Mouse (Mus musculus) CH12.LX (cell line): ENCODE results near the gene Rab3a. TPM values are rescaled to one million over a fixed set of nuclear protein-coding genes. Genes with fewer than 3 reads are reported as not detected.
A peak's percentile ranks its signal among the peaks of the same experiment; 100 is the strongest.

ENCODE experiments used
- DNase-seq: peaks from one replicate; pipeline ENCODE4 v3.0.0-alpha.2; 2013; ENCODE audit errors: extremely low read depth
- H3K27ac ChIP-seq: 2 replicates; pipeline ENCODE4 v1.5.1; 2012; ENCODE audit warnings: low read depth, mild to moderate bottlenecking, control low read depth, moderate library complexity; ENCODE audit not compliant: insufficient read depth
- H3K27me3 ChIP-seq: replicated peaks from 2 replicates; pipeline ENCODE3; 2012; ENCODE audit warnings: inconsistent platforms
- H3K36me3 ChIP-seq, 2 experiments: replicated peaks in 1 of 2; 2 replicates each; pipeline versions ENCODE3 to v1.6.1; 2012; ENCODE audit warnings: inconsistent platforms in 1 of 2, low read length in 1 of 2, mild to moderate bottlenecking in 1 of 2, mixed read lengths in 1 of 2, moderate library complexity in 1 of 2; ENCODE audit not compliant: control insufficient read depth in 1 of 2, insufficient read depth in 1 of 2
- H3K4me1 ChIP-seq, 2 experiments: 2 replicates each; pipeline ENCODE4 v1.6.1; 2012; ENCODE audit warnings: inconsistent platforms in 1 of 2, moderate library complexity in 1 of 2; ENCODE audit not compliant: insufficient read depth in 2 of 2, control insufficient read depth in 1 of 2
- H3K4me2 ChIP-seq: 2 replicates; pipeline ENCODE4 v1.6.1; 2012; ENCODE audit warnings: low read depth, mild to moderate bottlenecking, control low read depth; ENCODE audit not compliant: poor library complexity, insufficient read depth, severe bottlenecking
- H3K4me3 ChIP-seq, 3 experiments: fragments of 150-350 bp in 1 of 3; sonication (generic) in 1 of 3; replicated peaks in 1 of 3; 2 replicates each; pipeline versions ENCODE3 to v1.5.1; 2011 to 2012; ENCODE audit warnings: low read depth in 2 of 3, low read length in 2 of 3, mild to moderate bottlenecking in 2 of 3, moderate library complexity in 2 of 3, control low read depth in 1 of 3, improper control_type of control experiment in 1 of 3, inconsistent platforms in 1 of 3, mixed read lengths in 1 of 3; ENCODE audit not compliant: poor library complexity in 1 of 3
- H3K79me2 ChIP-seq: replicated peaks from 2 replicates; pipeline ENCODE4 v1.6.1; 2012; ENCODE audit warnings: mild to moderate bottlenecking, moderate library complexity; ENCODE audit not compliant: control insufficient read depth, poor library complexity, insufficient read depth, severe bottlenecking; ENCODE audit errors: extremely low read depth
- H3K9ac ChIP-seq: 2 replicates; pipeline ENCODE4 v1.6.1; 2012; ENCODE audit warnings: low read depth, mild to moderate bottlenecking, control low read depth, moderate library complexity; ENCODE audit not compliant: insufficient read depth
- H3K9me3 ChIP-seq: replicated peaks from 2 replicates; pipeline ENCODE3; 2012; ENCODE audit warnings: low read length, inconsistent platforms, mixed read lengths
- CHD1 ChIP-seq: IDR thresholded peaks from 2 replicates; pipeline ENCODE4 v1.6.1; 2012; ENCODE audit warnings: low read depth, low read length, improper control_type of control experiment, inconsistent platforms
- CHD2 ChIP-seq: IDR thresholded peaks from 2 replicates; pipeline ENCODE4 v1.6.1; 2011; ENCODE audit warnings: low read length, improper control_type of control experiment
- E2F4 ChIP-seq: IDR thresholded peaks from 2 replicates; pipeline ENCODE4 v1.6.1; 2011; ENCODE audit warnings: low read depth, low read length, improper control_type of control experiment; ENCODE audit not compliant: insufficient replicate concordance
- ELF1 ChIP-seq: IDR thresholded peaks from 2 replicates; pipeline ENCODE4 v1.6.1; 2014; ENCODE audit warnings: low read depth, mild to moderate bottlenecking, inconsistent platforms, low read length, improper control_type of control experiment
- EP300 ChIP-seq: IDR thresholded peaks from 2 replicates; pipeline ENCODE4 v1.6.1; 2011; ENCODE audit warnings: low read length, improper control_type of control experiment
- ETS1 ChIP-seq: conservative IDR thresholded peaks from 2 replicates; pipeline ENCODE4 v1.6.1; 2012; ENCODE audit warnings: low read depth, mild to moderate bottlenecking, inconsistent platforms, low read length, improper control_type of control experiment, moderate library complexity
- GABPA ChIP-seq: IDR thresholded peaks from 2 replicates; pipeline ENCODE4 v1.6.1; 2012; ENCODE audit warnings: low read depth, low read length, improper control_type of control experiment, inconsistent platforms; ENCODE audit not compliant: insufficient replicate concordance
- HCFC1 ChIP-seq: IDR thresholded peaks from 2 replicates; pipeline ENCODE4 v1.6.1; 2012; ENCODE audit warnings: low read depth, mild to moderate bottlenecking, inconsistent platforms, low read length, improper control_type of control experiment
- IRF4 ChIP-seq: IDR thresholded peaks from 2 replicates; pipeline ENCODE4 v1.6.1; 2014; ENCODE audit warnings: low read depth, mild to moderate bottlenecking, inconsistent platforms, low read length, improper control_type of control experiment
- JUND ChIP-seq: conservative IDR thresholded peaks from 2 replicates; pipeline ENCODE4 v1.6.1; 2011; ENCODE audit warnings: low read depth, low read length, improper control_type of control experiment
- KAT2A ChIP-seq: IDR thresholded peaks from 2 replicates; pipeline ENCODE4 v1.6.1; 2012; ENCODE audit warnings: low read length, improper control_type of control experiment, inconsistent platforms; ENCODE audit not compliant: insufficient replicate concordance
- MAX ChIP-seq: IDR thresholded peaks from 2 replicates; pipeline ENCODE4 v1.6.1; 2011; ENCODE audit warnings: low read length, improper control_type of control experiment
- MEF2A ChIP-seq: IDR thresholded peaks from 2 replicates; pipeline ENCODE4 v1.6.1; 2014; ENCODE audit warnings: low read depth, mild to moderate bottlenecking, inconsistent platforms, low read length, improper control_type of control experiment, borderline replicate concordance
- MXI1 ChIP-seq: IDR thresholded peaks from 2 replicates; pipeline ENCODE4 v1.6.1; 2011; ENCODE audit warnings: mild to moderate bottlenecking, low read depth, low read length, improper control_type of control experiment
- MYC ChIP-seq: IDR thresholded peaks from 2 replicates; pipeline ENCODE4 v1.6.1; 2011; ENCODE audit warnings: low read depth, mild to moderate bottlenecking, improper control_type of control experiment, low read length
- NELFE ChIP-seq: IDR thresholded peaks from 2 replicates; pipeline ENCODE4 v1.6.1; 2011; ENCODE audit warnings: low read depth, low read length, improper control_type of control experiment
- PAX5 ChIP-seq: IDR thresholded peaks from 2 replicates; pipeline ENCODE4 v1.6.1; 2012; ENCODE audit warnings: low read length, inconsistent platforms, mixed read lengths
- RAD21 ChIP-seq: IDR thresholded peaks from 2 replicates; pipeline ENCODE4 v1.6.1; 2011; ENCODE audit warnings: low read depth, mild to moderate bottlenecking, low read length, improper control_type of control experiment, moderate library complexity
- RCOR1 ChIP-seq: conservative IDR thresholded peaks from 2 replicates; pipeline ENCODE4 v1.6.1; 2012; ENCODE audit warnings: low read depth, mild to moderate bottlenecking, inconsistent platforms, low read length, improper control_type of control experiment
- TBP ChIP-seq: conservative IDR thresholded peaks from 2 replicates; pipeline ENCODE4 v1.6.1; 2011; ENCODE audit warnings: low read depth, low read length, improper control_type of control experiment
- TCF12 ChIP-seq: IDR thresholded peaks from 2 replicates; pipeline ENCODE4 v1.6.1; 2014; ENCODE audit warnings: low read depth, mild to moderate bottlenecking, inconsistent platforms, low read length, improper control_type of control experiment
- ZC3H11A ChIP-seq: IDR thresholded peaks from 2 replicates; pipeline ENCODE4 v1.6.1; 2012; ENCODE audit warnings: low read depth, mild to moderate bottlenecking, inconsistent platforms, low read length, improper control_type of control experiment
- ZNF384 ChIP-seq: IDR thresholded peaks from 2 replicates; pipeline ENCODE4 v1.6.1; 2012; ENCODE audit warnings: low read depth, low read length, improper control_type of control experiment, inconsistent platforms
- dilution Hi-C: fragments of 300-500 bp; cut with MboI; formaldehyde crosslinking; loops from 2 replicates; pipeline ENCODE4 v1.14.3; 2020; ENCODE audit warnings: low sequenced_read_pairs; ENCODE audit not compliant: extremely low pct_unique_long_range_greater_than_20kb, extremely low pct_ligation_motif_present
- in situ Hi-C: fragments of 300-500 bp; cut with MboI; formaldehyde crosslinking; loops from 3 replicates; pipeline ENCODE4 v1.14.3; 2019; ENCODE audit warnings: low sequenced_read_pairs, low pct_ligation_motif_present, low pct_unique_long_range_greater_than_20kb, mixed read lengths
- polyA plus RNA-seq: library from polyadenylated mRNA; unstranded; fragments of >175 nt; gene quantifications from 2 replicates; pipeline ENCODE4 v1.2.1, GENCODE M21; 2012; ENCODE audit warnings: low read depth; ENCODE audit not compliant: insufficient read length
- total RNA-seq, 2 experiments: library from RNA; depleted of rRNA; stranded (reverse); fragments of 300-350 nt in 1 of 2; fragments of >200 nt in 1 of 2; gene quantifications; 2 replicates each; pipeline ENCODE4 v1.2.3; 2012 to 2014

Rab3a gene
- total and polyA plus RNA-seq, 3 experiments, result 0.87 to 1.9 (median 0.99) TPM

GRCm38 (mm10) chr8:70741661-70742060 is 12.8 kb upstream of the Rab3a start:
- in situ Hi-C loops (no loop called here), dilution Hi-C loops (no loop called here)
- Histone ChIP-seq H3K4me3 (no peak overlapping the region), H3K27me3 (no peaks in the 10 kb centered on the region), H3K4me2 (no peak overlapping the region)
- DNase-seq, result no peak
- TF ChIP-seq CHD1 (no peak), ETS1 (no peak), ZNF384 (peak; percentile 39; the same call in 1 of the 2 replicates)
- TF ChIP-seq, all 38 proteins: peak for 1
- H3K9ac ChIP-seq, result no peak overlapping the region
- H3K9me3 ChIP-seq, result no peaks in the 10 kb centered on the region
- peaks cover 0 to 19% of the 10 kb centered on the region in 2 experiments for H3K36me3 ChIP-seq
- no peak overlapping the region for H3K27ac ChIP-seq
- H3K4me1 ChIP-seq, result peaks cover 5 to 24% of the 10 kb centered on the region in 2 experiments; a peak in 3 of 4 replicates
- H3K79me2 ChIP-seq, result no peaks in the 10 kb centered on the region

DNA sequence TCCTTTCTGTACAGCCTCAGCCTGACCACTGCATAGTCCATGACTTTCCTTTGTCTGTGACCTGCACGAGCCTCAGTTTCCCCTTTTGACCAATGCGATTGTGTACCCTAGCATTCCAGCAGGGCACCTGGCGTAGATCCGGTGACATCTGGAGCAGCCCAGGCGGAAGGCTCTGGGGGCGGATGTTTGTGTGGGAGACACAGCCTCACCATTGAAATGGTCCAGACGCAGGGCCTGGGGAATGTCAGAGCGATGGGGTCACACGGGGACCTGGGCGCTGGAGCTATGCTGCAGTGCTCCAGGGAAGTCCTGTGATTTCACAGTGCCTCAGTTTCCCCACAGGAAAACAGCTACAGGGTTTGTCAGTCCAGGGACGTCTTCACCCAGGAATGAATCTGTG is 12.3 kb upstream of the Rab3a start:
- no peak for DNase-seq
- Histone ChIP-seq H3K36me3 (peaks cover 0 to 24% of the 10 kb centered on the region in 2 experiments), H3K4me1 (peaks cover 5 to 24% of the 10 kb centered on the region in 2 experiments; a peak in 3 of 4 replicates), H3K27me3 (no peaks in the 10 kb centered on the region), H3K9me3 (no peaks in the 10 kb centered on the region), H3K79me2 (no peaks in the 10 kb centered on the region), H3K9ac (no peak overlapping the region), H3K4me2 (no peak overlapping the region), H3K4me3 (no peak overlapping the region), H3K27ac (no peak overlapping the region)
- TF ChIP-seq CHD1 (no peak), E2F4 (no peak), GABPA (no peak), PAX5 (no peak), RAD21 (no peak), TBP (no peak), JUND (no peak), RCOR1 (no peak), TCF12 (no peak), ZC3H11A (no peak)
- dilution Hi-C loops, result no loop called here
- in situ Hi-C loops, result no loop called here

- DNase-seq, result no peak
- no peak overlapping the region for H3K4me3 ChIP-seq
- H3K27ac ChIP-seq, result no peak overlapping the region
- in situ Hi-C loops, result no loop called here
- no peaks in the 10 kb centered on the region for H3K79me2 ChIP-seq
- peaks cover 4 to 33% of the 10 kb centered on the region in 2 experiments for H3K36me3 ChIP-seq
- H3K9me3 ChIP-seq, result no peaks in the 10 kb centered on the region
- H3K4me1 ChIP-seq, result peaks cover 5 to 18% of the 10 kb centered on the region in 2 experiments; a peak in 3 of 4 replicates
- no peak overlapping the region for H3K4me2 ChIP-seq
- no peaks in the 10 kb centered on the region for H3K27me3 ChIP-seq
- dilution Hi-C loops, result no loop called here
- H3K9ac ChIP-seq, result no peak overlapping the region
- TF ChIP-seq MEF2A (no peak), HCFC1 (no peak), TCF12 (no peak), RAD21 (no peak), PAX5 (no peak), ELF1 (no peak), E2F4 (no peak), KAT2A (no peak), EP300 (no peak), ZNF384 (no peak), CHD2 (no peak), IRF4 (no peak), MAX (no peak), NELFE (no peak), MXI1 (no peak), JUND (no peak), MYC (no peak), GABPA (no peak), RCOR1 (no peak)
These were observed 11.4 kb upstream of the Rab3a start for GRCm38 (mm10) chr8:70742981-70743655.
